24 mouse cellular contexts compared by ENCODE assay signal in the genomic region with DNA sequence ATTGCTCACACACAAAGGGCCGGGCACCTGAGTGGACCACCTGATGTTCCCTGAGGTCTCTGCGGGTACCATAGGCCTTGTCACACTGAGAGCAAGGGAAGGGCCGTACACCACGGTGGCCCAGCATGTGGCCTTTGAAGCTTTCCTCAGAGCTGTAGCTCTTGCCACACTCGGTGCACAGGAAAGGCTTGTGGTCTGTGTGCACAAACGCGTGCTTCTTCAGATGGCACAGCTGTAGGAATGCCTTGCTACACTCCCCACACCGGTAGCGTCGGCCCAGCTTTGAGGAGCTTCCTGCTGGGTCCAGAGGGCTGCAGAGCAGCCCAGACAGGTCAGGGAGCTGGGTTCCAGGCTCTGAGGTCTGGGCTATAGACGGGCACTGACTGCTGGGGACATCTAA. TPM values are rescaled to one million over a fixed set of nuclear protein-coding genes. Genes with fewer than 3 reads are reported as not detected.
DNase-seq lines count a peak whose midpoint lies in the region; ATAC-seq and TF ChIP-seq lines count a peak whose summit lies in the region.
"Had no signal": no experiment of that assay in that cellular context is flagged by ENCODE, and none has a peak within 500 bp of the region (broad histone marks: within the 10 kb centered on the region; RNA-seq: fewer than 3 reads in every experiment).

No protein-coding gene starts in this region.

- no peak overlapping the region for H3K9ac ChIP-seq in heart, postnatal 0 days (replicated peaks; ENCODE audit: low read depth, low read length)
- H3K9ac ChIP-seq in forebrain, embryonic 16.5 days (replicated peaks; ENCODE audit: low read depth, low read length), result no peak overlapping the region
- H3K9ac ChIP-seq: embryonic facial prominence, embryonic 15.5 days; heart, embryonic 13.5 days; hindbrain, embryonic 13.5 days; liver, embryonic 15.5 days; midbrain, embryonic 12.5 days had no signal

- no peak for TF ChIP-seq CTCF in heart, postnatal 0 days (IDR thresholded peaks at IDR 0.05; ENCODE audit: low read depth)

- peak overlapping the region; percentile 30; the same call in 1 of the 2 replicates for H3K27ac ChIP-seq in heart, postnatal 0 days (ENCODE audit: low read depth)
- no peak overlapping the region for H3K27ac ChIP-seq in forebrain, embryonic 16.5 days (ENCODE audit: low read length)
- H3K27ac ChIP-seq: embryonic facial prominence, embryonic 15.5 days; heart, embryonic 13.5 days; hindbrain, embryonic 13.5 days; limb, embryonic 10.5 days; liver, embryonic 15.5 days; midbrain, embryonic 12.5 days had no signal

- no peaks in the 10 kb centered on the region for H3K9me3 ChIP-seq in heart, postnatal 0 days (replicated peaks; ENCODE audit: control insufficient read depth, low read length)
- H3K9me3 ChIP-seq in forebrain, embryonic 16.5 days (ENCODE audit: control insufficient read depth, low read length), result no peaks in the 10 kb centered on the region
- H3K9me3 ChIP-seq: embryonic facial prominence, embryonic 15.5 days; G1E; heart, embryonic 13.5 days; hindbrain, embryonic 13.5 days; limb, embryonic 10.5 days; liver, embryonic 15.5 days; midbrain, embryonic 12.5 days had no signal

- no peaks in the 10 kb centered on the region for H3K27me3 ChIP-seq in heart, postnatal 0 days (ENCODE audit: control insufficient read depth, insufficient read depth, low read length)
- no peaks in the 10 kb centered on the region for H3K27me3 ChIP-seq in forebrain, embryonic 16.5 days (replicated peaks; ENCODE audit: control insufficient read depth, insufficient read depth, low read length)
- H3K27me3 ChIP-seq: embryonic facial prominence, embryonic 15.5 days; heart, embryonic 13.5 days; hindbrain, embryonic 13.5 days; liver, embryonic 15.5 days; midbrain, embryonic 12.5 days; Patski had no signal

- no peak for DNase-seq in heart, postnatal 0 days (ENCODE audit: low spot score)
- DNase-seq in heart, postnatal 14 days, result no peak
- peak; percentile 67 to 76 for DNase-seq in thymus, postnatal 10 days (ENCODE audit: low spot score in 2 of 2)
- no peak for DNase-seq in left cerebral cortex, postnatal 25 days (ENCODE audit: low spot score in 2 of 2)
- no peak for DNase-seq in lung, postnatal 36 days
- DNase-seq: adrenal gland, adult 2 months; cerebellum, adult 8-10 months; gastrocnemius, postnatal 10 days; heart, adult 11 months; heart, postnatal 36 days; kidney, adult 18-20 months; liver had no signal

- intact Hi-C loops in heart, postnatal 14 days (cut with DNase I), result no loop called here
- intact Hi-C loops in left cerebral cortex, postnatal 25 days (cut with DNase I), result no loop called here

- H3K4me2 ChIP-seq in heart, postnatal 0 days (ENCODE audit: low read depth, low read length), result no peak overlapping the region
- no peak overlapping the region for H3K4me2 ChIP-seq in forebrain, embryonic 16.5 days (ENCODE audit: low read length)
- H3K4me2 ChIP-seq: embryonic facial prominence, embryonic 15.5 days; heart, embryonic 13.5 days; hindbrain, embryonic 13.5 days; liver, embryonic 15.5 days; midbrain, embryonic 12.5 days had no signal

- ATAC-seq in heart, postnatal 0 days (ENCODE audit: insufficient read depth, low read depth), result no peak
- peak; percentile 33 for ATAC-seq in megakaryocyte progenitor cell, adult 5-6 weeks (replicated peaks; ENCODE audit: poor library complexity)
- no peak for ATAC-seq in forebrain, embryonic 16.5 days
- ATAC-seq: CD4-positive, CD25-positive, alpha-beta regulatory T cell, adult 4 months; forebrain, embryonic 14.5 days; Patski had no signal

- H3K4me3 ChIP-seq in heart, postnatal 0 days (ENCODE audit: low read depth, low read length), result no peak overlapping the region
- no peak overlapping the region for H3K4me3 ChIP-seq in forebrain, embryonic 16.5 days (replicated peaks; ENCODE audit: low read length)
- H3K4me3 ChIP-seq: embryonic facial prominence, embryonic 15.5 days; heart, embryonic 13.5 days; hindbrain, embryonic 13.5 days; limb, embryonic 10.5 days; liver, embryonic 15.5 days; midbrain, embryonic 12.5 days had no signal

- TF ChIP-seq EP300 in heart, postnatal 0 days (IDR thresholded peaks at IDR 0.05; ENCODE audit: low read depth), result no peak

- WGBS in heart, postnatal 0 days, result 89% methylated on average over 11 of the region's 11 CpGs
- 94% methylated on average over 11 of the region's 11 CpGs for WGBS in forebrain, embryonic 16.5 days

- H3K4me1 ChIP-seq in heart, postnatal 0 days (ENCODE audit: control insufficient read depth, insufficient read depth), result peaks cover 3% of the 10 kb centered on the region
- H3K4me1 ChIP-seq in forebrain, embryonic 16.5 days (replicated peaks; ENCODE audit: control insufficient read depth, insufficient read depth, low read length), result peaks cover 12% of the 10 kb centered on the region

- H3K36me3 ChIP-seq in heart, postnatal 0 days (replicated peaks; ENCODE audit: control insufficient read depth, insufficient read depth, low read length), result peaks cover 49% of the 10 kb centered on the region
- H3K36me3 ChIP-seq in forebrain, embryonic 16.5 days (ENCODE audit: control insufficient read depth, insufficient read depth), result peaks cover 29% of the 10 kb centered on the region

RNA-seq across cellular contexts. Expression of a gene that starts 3.8 kb away (rescaled TPM):
- total RNA-seq in heart, postnatal 0 days (2014; rRNA removed; ENCODE audit: low replicate concordance), result 11.1 and 17.4 TPM in 2 replicates
- polyA plus RNA-seq in heart, postnatal 0 days (2015; fragmentation: Nextera tagmentation; extraction: Ambion mirVana), result 3.6 and 4.0 TPM in 2 replicates
- total RNA-seq in heart, postnatal 14 days (2021), result 1 to 10 TPM; 5.4 to 5.8 TPM
- total RNA-seq in megakaryocyte progenitor cell, adult 5-6 weeks (2015), result 4.9 and 5.2 TPM in 2 replicates
- 9.2 and 11.1 TPM in 2 replicates for total RNA-seq in megakaryocyte progenitor cell, adult 5-6 weeks (2017)
- 10 to 100 TPM in 1 of 2 experiments, 1 to 10 TPM in 1; 9.3 to 11.1 TPM for total RNA-seq in left cerebral cortex, postnatal 25 days (2021)
- 10.8 and 16.2 TPM in 2 replicates for polyA plus RNA-seq in forebrain, embryonic 16.5 days (2015; fragmentation: Nextera tagmentation; extraction: Ambion mirVana)

RNA-seq across cellular contexts. Expression of a gene that starts 3.8 kb away (rescaled TPM):
- total RNA-seq in heart, postnatal 0 days (2014; rRNA removed; ENCODE audit: low replicate concordance), result 85.7 and 109 TPM in 2 replicates
- polyA plus RNA-seq in heart, postnatal 0 days (2015; fragmentation: Nextera tagmentation; extraction: Ambion mirVana), result 73.9 and 76.5 TPM in 2 replicates
- 10 to 100 TPM; 33.2 to 36.0 TPM for total RNA-seq in heart, postnatal 14 days (2021)
- total RNA-seq in megakaryocyte progenitor cell, adult 5-6 weeks (2015), result 66.3 and 67.1 TPM in 2 replicates
- total RNA-seq in megakaryocyte progenitor cell, adult 5-6 weeks (2017), result 45.0 and 58.6 TPM in 2 replicates
- 10 to 100 TPM; 72.9 to 77.0 TPM for total RNA-seq in left cerebral cortex, postnatal 25 days (2021)
- polyA plus RNA-seq in forebrain, embryonic 16.5 days (2015; fragmentation: Nextera tagmentation; extraction: Ambion mirVana), result 99.2 and 99.4 TPM in 2 replicates

RNA-seq across cellular contexts. Expression of a gene that starts 9.6 kb away (rescaled TPM):
- total RNA-seq in heart, postnatal 0 days (2014; rRNA removed; ENCODE audit: low replicate concordance), result 0.08 and 1.1 TPM in 2 replicates
- polyA plus RNA-seq in heart, postnatal 0 days (2015; fragmentation: Nextera tagmentation; extraction: Ambion mirVana), result 0.12 TPM in 1 of 2 replicates, not detected in the other
- under 1 TPM in 1 of 2 experiments, not detected in 1; 0.12 TPM for total RNA-seq in heart, postnatal 14 days (2021)
- not detected in 2 replicates for total RNA-seq in megakaryocyte progenitor cell, adult 5-6 weeks (2015)
- total RNA-seq in megakaryocyte progenitor cell, adult 5-6 weeks (2017), result not detected in 2 replicates
- under 1 TPM in 1 of 2 experiments, not detected in 1; 0.16 TPM for total RNA-seq in left cerebral cortex, postnatal 25 days (2021)
- 0.16 TPM in 1 of 2 replicates, not detected in the other for polyA plus RNA-seq in forebrain, embryonic 16.5 days (2015; fragmentation: Nextera tagmentation; extraction: Ambion mirVana)
- total RNA-seq: heart, postnatal 36 days had no signal
- polyA plus RNA-seq: hindbrain, embryonic 13.5 days; limb, embryonic 10.5 days; midbrain, embryonic 12.5 days; Patski had no signal

Comparison
In these comparisons a context has a peak if more than half of its experiments do, and no peak if none do; other contexts are left out.
1. DNase-seq: peak in thymus, postnatal 10 days (2 of 2); none in heart, postnatal 0 days (single experiment), heart, postnatal 14 days (0 of 2), left cerebral cortex, postnatal 25 days (0 of 2) and lung, postnatal 36 days (single experiment).